Comparison of ENCODE assay signal across 9 mouse cellular contexts in genomic region chr1:86447596-86448171, GRCm38 (mm10). TPM values are rescaled to one million over a fixed set of nuclear protein-coding genes. Genes with fewer than 3 reads are reported as not detected.
A peak's percentile ranks its signal among the peaks of the same experiment; 100 is the strongest.
DNase-seq lines count a peak whose midpoint lies in the region; ATAC-seq lines count a peak whose summit lies in the region.
"Had no signal": no experiment of that assay in that cellular context is flagged by ENCODE, and none has a peak within 500 bp of the region (broad histone marks: within the 10 kb centered on the region; RNA-seq: fewer than 3 reads in every experiment).

No protein-coding gene starts in this region.

- no peaks in the 10 kb centered on the region for H3K9me3 ChIP-seq in hindbrain, embryonic 10.5 days
- H3K9me3 ChIP-seq in hindbrain, embryonic 12.5 days (replicated peaks) = no peaks in the 10 kb centered on the region
- H3K9me3 ChIP-seq in embryonic facial prominence, embryonic 14.5 days (ENCODE audit: control insufficient read depth, low read length) = no peaks in the 10 kb centered on the region
- H3K9me3 ChIP-seq in liver, embryonic 15.5 days (replicated peaks) = no peaks in the 10 kb centered on the region
- H3K9me3 ChIP-seq: G1E had no signal

- DNase-seq in hindbrain, embryonic 10.5 days (ENCODE audit: low spot score) = no peak
- DNase-seq in embryonic facial prominence, embryonic 14.5 days (ENCODE audit: low spot score) = peak; percentile 89
- DNase-seq in heart, postnatal 36 days = peak; percentile 37 to 58
- no peak for DNase-seq in embryo, embryonic 11 days
- no peak for DNase-seq in thymus, postnatal 0 days (ENCODE audit: low spot score)
- DNase-seq in cerebellum, adult 8-10 months = no peak

- ATAC-seq in hindbrain, embryonic 12.5 days (ENCODE audit: low FRiP score) = no peak
- ATAC-seq in embryonic facial prominence, embryonic 14.5 days (ENCODE audit: low read depth) = peak; percentile 16
- no peak for ATAC-seq in liver, embryonic 15.5 days (ENCODE audit: insufficient read depth)

- H3K36me3 ChIP-seq in hindbrain, embryonic 10.5 days = no peaks in the 10 kb centered on the region
- H3K36me3 ChIP-seq in hindbrain, embryonic 12.5 days = no peaks in the 10 kb centered on the region
- H3K36me3 ChIP-seq in embryonic facial prominence, embryonic 14.5 days (ENCODE audit: control insufficient read depth, insufficient read depth, low read length) = no peaks in the 10 kb centered on the region
- H3K36me3 ChIP-seq in liver, embryonic 15.5 days (replicated peaks) = no peaks in the 10 kb centered on the region

- H3K27me3 ChIP-seq in hindbrain, embryonic 10.5 days (ENCODE audit: insufficient read depth, poor library complexity, severe bottlenecking) = no peaks in the 10 kb centered on the region
- H3K27me3 ChIP-seq in hindbrain, embryonic 12.5 days = no peaks in the 10 kb centered on the region
- no peaks in the 10 kb centered on the region for H3K27me3 ChIP-seq in embryonic facial prominence, embryonic 14.5 days (replicated peaks; ENCODE audit: control insufficient read depth, insufficient read depth, low read length)
- H3K27me3 ChIP-seq in liver, embryonic 15.5 days = 0 out of 2 replicates have a peak, but pooled peaks cover 4% of the 10 kb centered on the region

- intact Hi-C loops in heart, postnatal 36 days (cut with DNase I) = no loop called here

- H3K9ac ChIP-seq in hindbrain, embryonic 12.5 days = no peak overlapping the region
- H3K9ac ChIP-seq in embryonic facial prominence, embryonic 14.5 days (ENCODE audit: low read depth, low read length) = peak overlapping the region; percentile 7
- no peak overlapping the region for H3K9ac ChIP-seq in liver, embryonic 15.5 days

- no peak overlapping the region for H3K4me2 ChIP-seq in hindbrain, embryonic 12.5 days (replicated peaks)
- H3K4me2 ChIP-seq in embryonic facial prominence, embryonic 14.5 days (ENCODE audit: low read depth, low read length) = no peak overlapping the region
- no peak overlapping the region for H3K4me2 ChIP-seq in liver, embryonic 15.5 days

- H3K4me1 ChIP-seq in hindbrain, embryonic 10.5 days (replicated peaks) = peaks cover 26% of the 10 kb centered on the region
- H3K4me1 ChIP-seq in hindbrain, embryonic 12.5 days = peaks cover 24% of the 10 kb centered on the region
- H3K4me1 ChIP-seq in embryonic facial prominence, embryonic 14.5 days (ENCODE audit: control insufficient read depth, insufficient read depth, low read length) = peaks cover 25% of the 10 kb centered on the region
- H3K4me1 ChIP-seq in liver, embryonic 15.5 days (replicated peaks) = peaks cover 31% of the 10 kb centered on the region

- H3K27ac ChIP-seq in hindbrain, embryonic 10.5 days = peak overlapping the region; percentile 50; the same call in 1 of the 2 replicates
- H3K27ac ChIP-seq in hindbrain, embryonic 12.5 days = no peak overlapping the region
- H3K27ac ChIP-seq in embryonic facial prominence, embryonic 14.5 days (replicated peaks; ENCODE audit: low read depth, low read length) = peak overlapping the region; percentile 75
- 0 out of 2 replicates have a peak overlapping the region, but pooled peaks have one; percentile 14 for H3K27ac ChIP-seq in liver, embryonic 15.5 days (replicated peaks)

- 55% methylated on average over 13 of the region's 13 CpGs for WGBS in hindbrain, embryonic 10.5 days
- WGBS in hindbrain, embryonic 12.5 days = 53% methylated on average over 13 of the region's 13 CpGs
- WGBS in embryonic facial prominence, embryonic 14.5 days = 38% methylated on average over 12 of the region's 13 CpGs
- WGBS in liver, embryonic 15.5 days (ENCODE audit: insufficient replicate concordance) = 54% methylated on average over 13 of the region's 13 CpGs

- H3K4me3 ChIP-seq in hindbrain, embryonic 10.5 days = no peak overlapping the region
- H3K4me3 ChIP-seq in hindbrain, embryonic 12.5 days = no peak overlapping the region
- no peak overlapping the region for H3K4me3 ChIP-seq in embryonic facial prominence, embryonic 14.5 days (ENCODE audit: low read depth, low read length)
- no peak overlapping the region for H3K4me3 ChIP-seq in liver, embryonic 15.5 days (replicated peaks)

RNA-seq across cellular contexts. Expression of gene Tex44, which starts 21.6 kb away (rescaled TPM):
- polyA plus RNA-seq in hindbrain, embryonic 10.5 days (2016; fragmentation: Nextera tagmentation; extraction: Ambion mirVana) = not detected in 2 replicates
- polyA plus RNA-seq in hindbrain, embryonic 12.5 days (2016; fragmentation: Nextera tagmentation; extraction: Ambion mirVana) = not detected in 2 replicates
- polyA plus RNA-seq in embryonic facial prominence, embryonic 14.5 days (2014; fragmentation: Nextera tagmentation; extraction: Ambion mirVana) = not detected in 2 replicates
- not detected for total RNA-seq in heart, postnatal 36 days (2021)
- not detected in 2 replicates for polyA plus RNA-seq in liver, embryonic 15.5 days (2015; fragmentation: Nextera tagmentation; extraction: Ambion mirVana)
- polyA plus RNA-seq in thymus, postnatal 0 days (2015; fragmentation: Nextera tagmentation; extraction: Ambion mirVana) = 0.08 TPM in 1 of 2 replicates, not detected in the other
- polyA plus RNA-seq: G1E had no signal

RNA-seq across cellular contexts. Expression of gene Nmur1, which starts 21.7 kb away (rescaled TPM):
- 0.12 TPM in 1 of 2 replicates, not detected in the other for polyA plus RNA-seq in hindbrain, embryonic 10.5 days (2016; fragmentation: Nextera tagmentation; extraction: Ambion mirVana)
- polyA plus RNA-seq in hindbrain, embryonic 12.5 days (2016; fragmentation: Nextera tagmentation; extraction: Ambion mirVana) = 0.23 TPM in 1 of 2 replicates, not detected in the other
- polyA plus RNA-seq in embryonic facial prominence, embryonic 14.5 days (2014; fragmentation: Nextera tagmentation; extraction: Ambion mirVana) = not detected in 2 replicates
- total RNA-seq in heart, postnatal 36 days (2021) = not detected
- polyA plus RNA-seq in liver, embryonic 15.5 days (2015; fragmentation: Nextera tagmentation; extraction: Ambion mirVana) = not detected in 2 replicates
- 0.17 TPM in 1 of 2 replicates, not detected in the other for polyA plus RNA-seq in thymus, postnatal 0 days (2015; fragmentation: Nextera tagmentation; extraction: Ambion mirVana)
- total RNA-seq: G1E had no signal
- polyA plus RNA-seq: G1E had no signal

Comparison
In these comparisons a context has a peak if more than half of its experiments do, and no peak if none do; other contexts are left out.
1. DNase-seq: peak in embryonic facial prominence, embryonic 14.5 days (single experiment) and heart, postnatal 36 days (2 of 2); none in hindbrain, embryonic 10.5 days (single experiment), embryo, embryonic 11 days (single experiment), thymus, postnatal 0 days (single experiment) and cerebellum, adult 8-10 months (single experiment).